Mouse (Mus musculus) testis, adult 10 weeks (tissue): ENCODE data around the gene Car1. TPM values are rescaled to one million over a fixed set of nuclear protein-coding genes. Genes with fewer than 3 reads are reported as not detected.

Source experiments
- polyA plus RNA-seq: library from polyadenylated mRNA; stranded (reverse); fragments of 350-450 nt; fragmentation: Illumina TruSeq; extraction: RNeasy Lipid Tissue Mini Kit (QIAGEN cat#74804); gene quantifications from one replicate; pipeline ENCODE4 v1.2.3, GENCODE M21; 2014; ENCODE audit warnings: low read depth, low replicate concordance

Car1 gene
- not detected for polyA plus RNA-seq

GRCm38 (mm10) chr3:14808211-14808610, at the start of gene Car1:
TSS of gene Car1 (minus strand) at chr3:14808368.

Other genes with a start within 250 kb of the Car1 start
- gene 1810022K09Rik, start 197.1 kb downstream of the Car1 start, polyA plus RNA-seq: 93.2 TPM
- 0.76 TPM for gene Car13, start 166.6 kb downstream of the Car1 start, polyA plus RNA-seq
- 7.1 TPM for gene Car3, start 55.1 kb upstream of the Car1 start, polyA plus RNA-seq
- gene Car2, start 77.9 kb upstream of the Car1 start, polyA plus RNA-seq: 54.0 TPM